Mouse (Mus musculus) left cerebral cortex, postnatal 4 days (tissue): ENCODE data around the gene Rps19bp1. TPM values are rescaled to one million over a fixed set of nuclear protein-coding genes. Genes with fewer than 3 reads are reported as not detected.

ENCODE experiments used
- DNase-seq: peaks from one replicate; pipeline ENCODE4 v3.0.0-alpha.2; 2022
- intact Hi-C: fragments of 180-260 bp; cut with DNase I; formaldehyde crosslinking; loops from one replicate; pipeline ENCODE4 v1.15.1; 2025
- total RNA-seq, 2 experiments: library from RNA; stranded (reverse); gene quantifications; 2 replicates each; pipeline ENCODE4 v1.2.3; 2021

The Rps19bp1 gene
- total RNA-seq, 2 experiments from 2014 or later, result 45.1 to 50.3 TPM

DNA sequence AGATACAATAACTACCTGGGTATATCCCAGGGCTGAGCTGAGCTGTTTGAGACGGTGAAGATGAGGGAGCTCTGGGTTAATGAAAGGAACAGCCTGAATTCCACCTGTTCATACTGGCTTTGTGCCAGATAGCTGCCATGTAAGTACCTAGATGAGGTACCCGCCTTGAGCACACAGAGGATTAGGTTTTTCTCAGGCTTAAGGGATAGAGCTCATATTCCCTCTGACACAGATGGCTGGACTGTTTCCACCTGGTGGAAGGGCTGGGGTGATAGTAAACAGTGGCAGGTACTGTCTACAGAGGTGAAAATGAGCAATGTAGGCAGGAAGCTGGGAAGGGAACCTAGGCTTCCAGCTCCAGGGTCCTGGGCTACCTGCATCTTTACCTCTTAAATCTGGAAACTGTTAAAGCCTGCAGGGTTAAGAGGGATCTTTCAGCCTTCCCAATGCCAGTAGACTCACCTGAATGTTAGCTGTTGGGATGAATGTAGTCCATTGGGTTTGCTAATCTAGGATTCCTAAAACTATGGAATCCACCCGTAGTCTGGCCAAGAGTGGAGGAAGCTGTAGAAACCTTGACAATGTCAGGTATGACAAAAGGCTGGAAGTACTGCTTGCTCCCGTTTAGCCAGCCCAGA lies 6.4 kb downstream of the Rps19bp1 start:
- intact Hi-C loops, result no loop called here
- no peak for DNase-seq

DNA sequence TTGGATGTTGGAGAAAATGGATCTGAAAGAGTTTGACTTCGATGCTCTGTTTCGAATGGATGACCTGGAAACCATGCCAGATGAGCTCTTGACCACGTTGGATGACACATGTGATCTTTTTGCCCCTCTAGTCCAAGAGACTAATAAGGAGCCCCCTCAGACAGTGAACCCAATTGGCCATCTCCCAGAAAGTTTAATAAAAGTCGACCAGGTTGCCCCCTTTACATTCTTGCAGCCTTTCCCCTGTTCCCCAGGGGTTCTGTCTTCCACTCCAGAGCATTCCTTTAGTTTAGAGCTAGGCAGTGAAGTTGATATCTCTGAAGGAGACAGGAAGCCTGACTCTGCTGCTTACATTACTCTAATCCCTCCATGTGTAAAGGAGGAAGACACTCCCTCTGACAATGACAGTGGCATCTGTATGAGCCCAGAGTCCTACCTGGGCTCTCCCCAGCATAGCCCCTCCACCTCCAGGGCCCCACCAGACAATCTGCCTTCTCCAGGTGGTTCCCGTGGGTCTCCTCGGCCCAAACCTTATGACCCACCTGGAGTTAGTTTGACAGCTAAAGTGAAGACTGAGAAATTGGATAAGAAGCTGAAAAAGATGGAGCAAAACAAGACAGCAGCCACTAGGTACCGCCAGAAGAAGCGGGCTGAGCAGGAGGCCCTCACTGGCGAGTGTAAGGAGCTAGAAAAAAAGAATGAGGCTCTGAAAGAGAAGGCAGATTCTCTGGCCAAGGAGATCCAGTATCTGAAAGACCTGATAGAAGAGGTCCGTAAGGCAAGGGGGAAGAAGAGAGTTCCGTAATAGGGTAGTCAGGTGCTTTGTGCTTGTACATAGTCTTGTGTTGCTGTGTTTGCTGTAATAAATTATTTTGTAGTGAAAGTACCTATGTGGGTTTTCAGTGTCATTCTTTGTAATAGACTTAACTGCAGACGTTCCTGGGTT lies 7.2 kb downstream of the Rps19bp1 start:
- no peak for DNase-seq
- intact Hi-C loops, result no loop called here

DNA sequence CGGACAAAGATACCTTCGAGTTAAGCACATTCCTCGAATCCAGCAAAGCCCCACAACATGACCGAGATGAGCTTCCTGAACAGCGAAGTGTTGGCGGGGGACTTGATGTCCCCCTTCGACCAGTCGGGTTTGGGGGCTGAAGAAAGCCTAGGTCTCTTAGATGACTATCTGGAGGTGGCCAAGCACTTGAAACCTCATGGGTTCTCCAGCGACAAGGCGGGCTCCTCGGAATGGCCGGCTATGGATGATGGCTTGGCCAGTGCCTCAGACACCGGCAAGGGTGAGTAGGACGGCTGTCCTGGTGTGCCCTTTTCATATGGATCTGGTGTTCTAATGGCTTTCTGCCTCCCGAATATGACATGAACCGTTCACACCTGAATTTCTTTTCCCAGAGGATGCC lies 7.9 kb downstream of the Rps19bp1 start:
- no peak for DNase-seq
- intact Hi-C loops, result no loop called here

DNA sequence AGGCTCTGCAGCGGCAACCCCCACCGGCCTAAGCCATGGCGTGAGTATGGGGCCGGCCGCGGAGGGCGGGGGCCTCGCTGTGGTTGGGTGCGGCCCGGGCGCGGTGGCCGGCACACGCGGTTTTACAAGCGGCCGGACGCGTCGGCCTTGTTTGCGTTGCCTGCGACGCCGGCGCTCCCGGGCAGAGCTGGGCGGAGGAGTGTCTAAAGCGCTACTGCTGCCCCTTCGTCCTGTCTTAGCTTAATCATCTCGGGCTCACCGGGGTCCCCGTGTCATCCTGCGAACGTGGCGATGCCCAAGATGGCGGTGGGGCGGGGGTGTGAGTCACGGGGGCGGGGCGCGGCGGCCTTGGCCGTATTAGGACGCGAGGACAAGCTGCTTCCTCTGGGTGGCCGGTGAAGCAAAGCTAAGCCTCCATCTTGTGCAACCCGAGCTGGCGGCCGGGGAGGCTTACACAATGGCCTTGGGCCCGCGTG lies 8.4 kb downstream of the Rps19bp1 start:
- DNase-seq, result peak; percentile 90
- intact Hi-C loops, result no loop called here

DNA sequence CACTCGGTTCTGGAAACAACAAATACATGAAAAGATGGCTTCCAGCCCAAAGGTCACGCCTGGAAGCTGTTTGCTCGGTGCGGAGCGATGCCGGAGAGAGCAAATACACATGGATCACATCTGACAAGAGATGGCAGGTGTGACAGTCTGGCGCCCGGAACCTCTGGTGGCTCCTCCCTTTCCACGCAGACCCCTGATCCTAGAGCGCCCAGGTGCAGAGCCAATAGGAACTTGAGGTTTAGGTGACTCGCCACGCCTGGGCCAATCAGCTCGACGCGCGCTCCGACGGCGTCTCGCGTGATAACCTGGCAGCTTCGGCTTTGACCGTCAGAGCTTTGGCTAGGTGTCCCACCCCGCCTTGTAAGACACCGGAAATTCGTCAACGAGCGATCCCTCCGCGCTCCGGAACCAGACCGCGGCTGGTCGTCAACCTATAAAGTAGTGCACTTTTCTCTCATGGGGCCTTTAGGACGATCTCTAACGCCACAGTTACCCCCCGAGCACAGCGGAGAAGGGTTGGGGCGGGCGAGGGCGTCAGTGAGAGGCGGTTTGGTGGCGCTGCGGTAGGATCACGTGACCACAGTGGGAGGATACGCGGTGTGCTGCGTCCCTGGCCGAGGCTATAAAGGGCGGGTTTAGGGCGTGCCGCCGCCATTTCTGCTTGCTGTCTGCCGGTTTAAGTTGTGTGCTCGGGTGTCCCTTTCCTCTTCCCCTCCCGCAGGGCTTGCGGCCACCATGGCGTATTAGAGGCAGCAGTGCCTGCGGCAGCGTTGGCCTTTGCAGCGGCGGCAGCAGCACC lies 9.1 kb downstream of the Rps19bp1 start, which contains the start of gene Atf4:
Gene Atf4, plus strand, starts transcription at position 338 of the 799 bp plus-strand sequence.
- intact Hi-C loops, result no loop called here
- peak; percentile 99 for DNase-seq

DNA sequence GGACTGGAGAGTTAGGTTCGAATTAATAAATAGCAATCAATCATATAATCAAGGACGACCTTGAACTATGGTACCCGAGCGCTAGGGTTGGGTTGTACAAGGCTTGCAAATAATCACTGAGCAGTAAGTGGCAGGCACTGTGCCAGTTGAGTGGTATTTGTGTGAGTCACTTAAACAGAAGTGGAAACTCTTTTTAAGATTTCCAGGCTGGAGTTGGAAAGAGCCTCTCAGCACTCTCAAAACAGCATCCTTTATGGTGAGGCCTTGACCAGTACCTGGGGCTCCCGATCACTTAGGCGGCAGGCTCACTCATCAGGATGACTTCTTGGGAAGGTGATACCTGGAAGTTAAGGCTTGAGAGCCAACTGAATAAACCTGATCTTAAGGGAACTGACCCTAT lies 9.9 kb downstream of the Rps19bp1 start:
- peak; percentile 27 for DNase-seq
- intact Hi-C loops, result no loop called here

DNA sequence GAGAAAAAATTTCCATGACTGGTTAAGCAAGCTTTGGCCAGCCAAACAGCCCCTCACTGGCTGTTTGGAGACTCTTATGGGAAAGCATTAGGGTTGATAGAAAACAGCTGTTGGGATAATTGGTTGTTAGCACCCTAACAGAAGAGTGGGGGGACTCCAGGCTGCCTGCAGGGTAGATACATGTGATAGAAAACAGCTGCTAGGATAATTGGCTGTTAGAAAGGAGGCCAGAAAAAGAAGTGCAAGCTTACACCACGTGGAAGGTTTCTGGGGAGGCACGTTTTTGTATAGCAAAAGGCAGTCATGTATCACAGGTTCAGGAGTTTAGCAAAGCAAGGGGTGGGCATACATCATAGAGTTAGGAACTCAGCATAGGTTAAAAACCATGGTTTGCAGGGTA lies 10.6 kb downstream of the Rps19bp1 start:
- no peak for DNase-seq
- intact Hi-C loops, result no loop called here

DNA sequence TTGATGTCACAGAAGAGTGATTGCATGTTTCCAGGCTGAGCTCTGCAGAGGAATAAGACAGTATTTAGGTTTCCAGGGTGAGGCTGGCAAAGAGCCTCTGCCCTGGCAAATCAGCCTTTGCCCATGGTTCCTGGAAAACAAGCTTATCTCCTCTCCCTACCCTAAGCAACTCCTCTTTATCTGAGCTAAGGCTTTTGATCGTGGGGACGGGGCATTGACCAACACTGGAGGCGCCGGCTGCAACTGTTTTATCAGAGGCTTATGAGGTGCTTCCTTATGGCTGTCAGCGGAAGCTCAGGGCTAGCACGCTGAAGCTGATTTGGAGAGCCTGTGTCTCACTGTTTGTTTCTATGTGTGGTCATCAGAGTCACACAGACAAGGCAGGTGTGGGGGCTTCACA lies 13.5 kb downstream of the Rps19bp1 start:
- no peak for DNase-seq
- intact Hi-C loops, result no loop called here

DNA sequence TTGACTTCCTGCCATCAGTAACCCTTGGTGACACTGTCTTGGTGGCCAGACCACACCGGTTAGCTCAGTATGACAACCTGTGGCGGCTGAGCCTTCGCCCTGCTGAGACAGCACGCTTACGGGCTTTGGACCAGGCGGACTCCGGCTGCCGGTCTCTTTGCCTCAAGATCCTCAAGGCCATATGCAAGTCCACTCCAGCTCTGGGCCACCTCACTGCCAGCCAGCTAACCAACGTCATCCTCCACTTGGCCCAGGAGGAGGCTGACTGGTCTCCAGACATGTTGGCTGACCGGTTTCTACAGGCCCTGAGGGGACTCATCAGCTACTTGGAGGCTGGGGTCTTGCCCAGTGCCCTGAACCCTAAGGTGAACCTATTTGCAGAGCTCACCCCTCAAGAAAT lies 14.4 kb downstream of the Rps19bp1 start:
- intact Hi-C loops, result no loop called here
- no peak for DNase-seq

DNA sequence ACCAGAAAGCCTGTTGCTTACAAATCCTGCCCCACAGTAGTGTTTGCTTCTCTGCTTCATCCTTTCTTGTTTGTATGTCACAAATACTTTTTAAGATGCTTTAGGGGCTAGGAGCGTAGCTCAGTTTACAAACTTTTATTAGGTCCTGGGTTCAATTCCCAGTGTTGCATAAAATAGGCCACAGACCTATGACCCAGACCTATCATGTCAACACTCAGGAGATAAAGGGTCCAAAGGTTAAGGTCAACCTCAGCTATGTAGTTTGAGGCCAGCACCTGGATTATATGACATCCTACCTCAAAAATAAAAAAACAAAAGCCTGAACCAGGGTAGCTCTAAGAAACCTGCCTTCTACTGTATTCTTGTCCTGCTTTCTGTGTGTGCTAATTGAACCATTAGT lies 15.5 kb downstream of the Rps19bp1 start:
- intact Hi-C loops, result no loop called here
- no peak for DNase-seq

DNA sequence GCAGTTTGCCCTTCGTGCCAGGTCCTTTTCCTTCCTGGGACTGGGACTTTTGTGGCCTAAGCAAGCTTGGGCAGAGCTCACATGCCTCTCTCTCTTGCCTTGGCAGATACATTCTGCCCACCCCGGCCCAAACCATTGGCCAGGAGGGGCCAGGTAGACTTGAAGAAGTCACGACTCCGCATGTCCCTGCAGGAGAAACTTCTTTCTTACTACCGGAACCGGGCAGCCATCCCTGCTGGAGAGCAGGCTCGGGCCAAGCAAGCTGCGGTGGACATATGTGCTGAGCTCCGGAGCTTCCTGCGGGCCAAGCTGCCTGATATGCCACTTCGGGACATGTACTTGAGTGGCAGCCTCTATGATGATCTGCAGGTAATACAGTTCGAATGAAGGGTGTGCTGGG lies 16.0 kb downstream of the Rps19bp1 start:
- intact Hi-C loops, result no loop called here
- no peak for DNase-seq

DNA sequence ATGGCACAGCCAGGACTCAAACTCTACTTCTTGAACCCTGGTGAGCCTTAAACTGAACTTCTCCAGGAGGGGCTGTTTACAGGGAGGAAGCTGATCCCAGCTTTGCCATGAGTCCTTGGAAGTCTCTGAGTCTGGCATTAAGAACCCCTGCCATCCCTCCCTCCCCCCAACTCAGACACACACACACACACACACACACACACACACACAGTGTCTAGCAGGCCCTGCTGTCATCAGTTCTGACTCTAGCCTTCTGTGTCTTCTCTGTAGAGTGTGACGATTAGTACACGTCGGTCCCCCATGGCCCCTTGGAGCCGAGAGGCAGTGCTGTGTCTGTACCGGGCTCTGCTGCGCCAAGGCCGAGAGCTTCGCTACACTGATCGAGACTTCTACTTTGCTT lies 28.6 kb downstream of the Rps19bp1 start, which contains the start of gene AC140267.1:
Gene AC140267.1, plus strand, starts transcription at position 301 of the 400 bp plus-strand sequence.
- intact Hi-C loops, result no loop called here
- no peak for DNase-seq

DNA sequence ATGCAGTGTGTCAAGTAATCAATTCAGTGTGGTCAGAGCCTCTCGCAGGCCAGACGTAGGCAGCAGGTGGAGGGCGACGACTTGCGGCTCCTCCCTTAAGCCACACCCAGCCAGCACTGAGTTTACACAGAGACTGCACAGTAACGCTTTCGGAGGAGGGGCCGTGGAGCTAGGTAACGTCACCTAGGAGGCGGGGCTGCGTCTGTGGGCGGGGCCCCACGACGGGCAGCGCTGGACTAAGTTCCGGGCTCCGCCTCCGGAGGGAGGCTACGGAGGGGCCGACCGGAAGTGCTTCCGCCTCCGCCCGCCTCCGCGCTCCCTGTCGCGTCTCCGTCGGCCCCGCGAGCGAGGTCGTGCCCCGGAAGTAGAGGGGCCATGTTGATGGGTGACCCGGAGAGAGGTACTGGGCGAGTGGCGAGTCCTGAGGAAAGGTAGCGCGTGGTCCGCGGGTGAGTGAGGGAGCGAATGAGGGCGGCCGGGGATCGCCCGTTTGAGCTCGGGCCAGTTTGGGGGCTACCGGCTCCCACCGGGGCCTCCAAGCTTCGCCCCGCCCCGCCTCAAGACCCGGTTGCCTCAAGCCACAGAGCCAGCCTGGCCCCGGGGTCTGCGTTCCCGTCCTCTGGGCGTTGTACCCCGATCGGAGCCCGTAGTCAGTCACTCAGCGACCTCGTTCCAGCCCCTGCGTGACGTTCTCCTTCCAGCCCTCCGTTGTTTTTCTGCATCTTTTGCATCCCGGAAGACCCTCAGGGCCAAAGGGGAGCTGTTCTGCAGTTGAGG lies 30.2 kb downstream of the Rps19bp1 start, which contains the start of gene Mief1:
Gene Mief1, plus strand, starts transcription at position 286 of the 777 bp plus-strand sequence.
- intact Hi-C loops, result no loop called here
- peak; percentile 96 for DNase-seq

DNA sequence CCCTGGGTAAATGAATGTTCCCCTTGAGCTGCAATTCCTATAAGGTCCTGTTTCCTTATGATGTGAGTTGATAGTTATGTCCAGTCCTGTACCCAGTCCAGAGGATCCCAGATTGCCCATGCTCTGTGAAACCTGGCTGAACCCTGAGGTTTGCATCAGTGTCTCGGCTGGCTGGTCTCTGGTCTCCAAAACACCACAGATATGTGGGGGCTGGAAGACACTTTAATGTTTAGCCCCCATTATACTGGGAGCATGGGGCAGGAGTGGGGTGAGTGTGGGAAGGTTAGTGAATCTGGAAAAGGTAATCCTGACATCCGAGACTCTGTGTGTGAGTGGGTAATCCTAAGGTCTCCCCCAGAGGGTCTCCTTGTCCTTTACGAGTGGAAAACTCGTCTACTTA lies 31.1 kb downstream of the Rps19bp1 start:
- intact Hi-C loops, result no loop called here
- DNase-seq, result no peak

DNA sequence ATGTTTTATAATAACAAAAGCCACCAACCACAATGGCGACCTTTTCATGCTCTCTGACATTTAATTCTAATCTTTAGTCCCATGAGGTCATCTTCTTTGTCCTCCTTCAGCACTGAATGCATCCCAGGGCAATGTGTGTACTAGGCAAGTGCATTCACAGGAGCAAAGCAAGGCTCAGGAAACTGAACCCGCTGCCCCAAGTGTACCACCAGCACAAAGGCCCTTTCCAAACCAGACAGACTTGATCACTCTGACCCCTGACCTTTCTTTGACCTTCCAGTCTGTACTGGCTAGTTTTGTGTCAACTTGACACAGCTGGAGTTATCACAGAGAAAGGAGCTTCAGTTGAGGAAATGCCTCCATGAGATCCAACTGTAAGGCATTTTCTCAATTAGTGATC lies 31.8 kb downstream of the Rps19bp1 start:
- intact Hi-C loops, result no loop called here
- no peak for DNase-seq

DNA sequence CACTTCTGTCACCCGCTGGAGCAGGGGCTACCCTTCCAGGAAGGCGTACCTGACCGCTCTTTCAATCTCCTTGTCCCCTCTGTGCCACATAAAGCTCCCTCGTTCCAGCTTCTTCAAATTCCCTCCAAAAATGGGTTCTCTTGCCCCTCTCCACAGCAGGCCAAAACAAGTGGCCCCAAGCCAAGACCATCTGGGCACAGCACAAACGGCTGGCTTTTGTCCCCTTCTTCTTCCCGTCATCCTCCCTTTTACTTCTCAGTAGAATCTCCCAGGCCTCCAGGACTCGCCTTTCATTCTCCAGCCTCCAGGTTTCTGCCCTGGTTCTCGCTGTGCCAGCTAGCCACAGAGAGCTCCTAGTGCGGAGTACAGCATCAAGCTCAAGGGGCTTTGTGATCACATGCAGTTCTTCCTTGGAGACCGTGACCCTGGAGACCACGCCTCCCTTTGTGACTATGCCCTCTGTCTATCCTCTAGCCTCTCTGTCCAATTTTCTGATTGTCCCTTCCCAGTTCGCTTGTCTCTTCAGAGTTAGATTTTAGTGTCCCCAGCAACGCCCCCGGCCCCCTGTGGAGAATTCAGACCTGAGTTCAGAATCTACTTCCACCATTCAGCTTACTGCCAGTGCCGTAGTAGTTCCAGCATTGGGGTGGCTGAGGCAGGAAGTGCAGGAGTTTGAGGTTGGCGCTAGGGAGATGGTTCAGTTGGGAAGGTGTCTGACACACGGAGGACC lies 35.9 kb downstream of the Rps19bp1 start:
- intact Hi-C loops, result no loop called here
- peak; percentile 79 for DNase-seq

DNA sequence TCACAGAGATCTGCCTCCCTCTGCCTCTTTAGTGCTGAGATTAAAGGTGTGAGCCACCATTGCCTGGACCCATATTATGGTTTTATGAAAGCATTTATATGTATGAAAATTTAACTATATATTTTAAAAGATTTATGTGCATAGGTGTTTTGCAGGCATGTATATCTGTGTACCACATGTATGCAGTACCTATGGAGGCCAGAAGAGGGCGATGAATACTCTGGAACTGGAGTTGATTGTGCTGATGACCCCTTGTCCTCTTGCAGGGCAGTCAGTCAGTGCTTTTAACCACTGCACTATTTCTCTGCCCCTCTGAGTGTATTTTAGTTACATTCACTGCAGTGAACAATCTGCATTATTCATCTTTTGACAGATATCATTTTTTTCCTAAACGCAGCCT lies 38.3 kb downstream of the Rps19bp1 start:
- intact Hi-C loops, result no loop called here
- peak; percentile 69 for DNase-seq

DNA sequence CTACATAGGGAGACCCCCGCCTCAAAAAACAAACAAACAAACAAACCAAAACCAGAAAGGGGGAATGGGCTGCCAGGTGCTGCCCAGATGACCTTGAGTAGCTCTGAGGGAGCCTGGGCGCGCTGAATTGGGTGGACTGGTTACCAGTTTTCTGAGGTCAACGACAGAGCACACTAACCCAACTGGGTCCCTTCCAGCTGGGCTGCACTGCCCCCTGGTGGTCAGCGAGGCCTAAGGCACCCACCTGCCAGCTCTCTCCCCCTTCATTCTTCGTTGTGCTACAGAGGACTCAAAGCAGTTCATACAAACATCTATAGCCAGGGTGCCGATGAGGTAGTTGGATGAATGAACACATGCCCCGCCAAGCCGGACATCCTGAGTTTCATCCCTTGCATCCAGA lies 38.9 kb downstream of the Rps19bp1 start:
- peak; percentile 84 for DNase-seq
- intact Hi-C loops, result no loop called here

DNA sequence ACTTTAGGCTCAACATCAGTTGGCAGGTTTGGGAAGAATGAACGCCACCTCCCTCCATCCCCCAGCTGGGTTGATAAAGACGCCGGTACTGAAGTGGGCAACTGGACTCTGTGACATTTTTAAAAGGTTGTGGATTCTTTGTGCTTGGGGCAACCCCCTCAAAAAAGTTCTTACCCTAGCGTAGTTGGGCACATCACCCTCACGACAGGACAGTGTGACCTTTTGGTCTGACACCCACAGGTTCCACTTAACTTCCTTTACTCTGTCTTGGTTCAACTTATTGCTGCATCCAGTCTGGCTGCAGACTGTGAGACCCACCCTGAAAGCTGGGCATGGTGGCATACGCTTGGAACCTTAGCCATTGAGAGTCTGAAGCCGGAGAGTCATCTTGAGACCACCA lies 40.4 kb downstream of the Rps19bp1 start:
- intact Hi-C loops, result no loop called here
- no peak for DNase-seq

DNA sequence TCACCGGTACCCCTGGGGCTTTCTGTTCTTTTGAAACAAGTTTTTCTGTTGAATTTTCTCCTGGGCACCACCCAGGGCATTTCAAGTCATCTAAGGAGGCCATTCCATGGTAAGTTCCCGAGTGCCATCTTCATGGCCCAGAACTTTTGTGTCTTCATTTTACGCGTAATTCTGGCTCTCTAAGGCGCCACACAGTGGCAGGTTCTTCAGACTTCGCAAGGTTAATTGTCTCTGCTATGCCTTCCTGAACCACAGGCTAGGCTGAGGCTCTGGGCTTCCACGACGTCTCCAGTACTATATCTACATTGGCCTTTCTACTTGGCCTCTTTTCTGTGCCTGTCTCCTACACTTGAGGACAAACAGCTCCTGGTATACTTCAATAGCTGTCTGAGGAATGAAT lies 43.1 kb downstream of the Rps19bp1 start:
- DNase-seq, result no peak
- intact Hi-C loops, result no loop called here
